In genomic region chr2:20560581-20560980, GRCm38 (mm10) we compare ENCODE assay signal across 18 mouse cellular contexts.
"Had no signal": no experiment of that assay in that cellular context is flagged by ENCODE, and none has a peak within 500 bp of the region (broad histone marks: within the 10 kb centered on the region; RNA-seq: fewer than 3 reads in every experiment).

No protein-coding gene starts in this region.

- H3K9me3 ChIP-seq: midbrain, embryonic 10.5 days; midbrain, embryonic 12.5 days; neural tube, embryonic 13.5 days; neural tube, embryonic 15.5 days had no signal

- H3K27me3 ChIP-seq: midbrain, embryonic 12.5 days; neural tube, embryonic 13.5 days; neural tube, embryonic 15.5 days had no signal

- DNase-seq: lung, adult 18-20 months; lung, embryonic 14.5 days; lung, postnatal 4 days; midbrain, embryonic 14.5 days; retina, postnatal 1 day; right cerebral cortex, adult 18-20 months; right cerebral cortex, postnatal 25 days; right cerebral cortex, postnatal 4 days; spleen, adult 18-20 months; thymus, adult 2 months; thymus, postnatal 25 days; thymus, postnatal 4 days had no signal

- H3K9ac ChIP-seq: lung, embryonic 14.5 days; midbrain, embryonic 12.5 days; neural tube, embryonic 13.5 days; neural tube, embryonic 15.5 days had no signal

- H3K4me3 ChIP-seq: midbrain, embryonic 10.5 days; midbrain, embryonic 12.5 days; myocyte; neural tube, embryonic 13.5 days; neural tube, embryonic 15.5 days had no signal

- H3K36me3 ChIP-seq: midbrain, embryonic 10.5 days; midbrain, embryonic 12.5 days; neural tube, embryonic 13.5 days; neural tube, embryonic 15.5 days had no signal

- H3K27ac ChIP-seq: midbrain, embryonic 10.5 days; midbrain, embryonic 12.5 days; neural tube, embryonic 13.5 days; neural tube, embryonic 15.5 days had no signal

- ATAC-seq: midbrain, embryonic 16.5 days had no signal

- H3K4me1 ChIP-seq: neural tube, embryonic 13.5 days; neural tube, embryonic 15.5 days had no signal

- H3K4me2 ChIP-seq: lung, embryonic 14.5 days; midbrain, embryonic 12.5 days; neural tube, embryonic 13.5 days; neural tube, embryonic 15.5 days had no signal
